Mouse (Mus musculus): ENCODE measurements around the gene BC048562. TPM values are rescaled to one million over a fixed set of nuclear protein-coding genes. Genes with fewer than 3 reads are reported as not detected.

The BC048562 gene
- polyA plus RNA-seq, 1 experiment from 2014 or later: not detected

DNA sequence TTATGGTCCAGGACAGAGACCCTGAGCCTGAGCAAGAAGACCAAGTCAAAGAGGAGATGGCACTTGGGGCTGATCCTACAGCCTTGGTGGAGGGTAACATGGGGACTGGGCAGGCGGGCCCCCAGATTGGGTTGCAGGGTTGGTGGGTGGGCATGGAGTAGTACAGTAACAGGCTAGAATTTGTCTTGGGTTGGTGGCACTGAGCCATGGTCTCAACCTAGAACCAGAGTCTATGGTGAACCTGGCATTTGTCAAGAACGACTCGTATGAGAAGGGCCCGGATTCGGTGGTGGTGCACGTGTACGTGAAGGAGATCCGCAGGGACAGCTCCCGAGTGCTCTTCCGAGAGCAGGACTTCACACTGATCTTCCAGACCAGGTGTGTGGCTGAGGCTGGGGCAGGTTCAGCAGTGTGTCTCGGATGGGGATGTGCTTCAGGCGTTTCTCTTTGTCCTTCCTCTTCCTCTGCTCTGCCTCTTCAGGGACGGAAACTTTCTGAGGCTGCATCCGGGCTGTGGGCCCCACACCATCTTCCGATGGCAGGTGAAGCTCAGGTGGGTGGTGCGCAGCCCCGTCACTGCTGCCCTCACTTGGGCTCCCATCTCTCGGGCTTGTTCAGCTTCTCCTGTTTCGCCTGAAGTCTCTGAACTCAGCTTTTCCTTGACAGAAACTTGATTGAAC lies 58.0 kb downstream of the BC048562 start:
- Histone ChIP-seq H3K27ac (no peak overlapping the region), H3K4me1 (peaks cover 23% of the 10 kb centered on the region), H3K9me3 (no peaks in the 10 kb centered on the region), H3K9ac (0 out of 2 replicates have a peak overlapping the region, but pooled peaks have one; percentile 3), H3K4me3 (no peak overlapping the region), H3K27me3 (replicated peaks) (no peaks in the 10 kb centered on the region), H3K4me2 (replicated peaks) (no peak overlapping the region), H3K36me3 (peaks cover 74% of the 10 kb centered on the region)
- ATAC-seq (ENCODE audit: low FRiP score, low read depth): no peak
- WGBS: 93% methylated on average over 19 of the region's 19 CpGs

- Histone ChIP-seq H3K4me3 (no peak overlapping the region), H3K27me3 (replicated peaks) (no peaks in the 10 kb centered on the region), H3K27ac (no peak overlapping the region), H3K9me3 (no peaks in the 10 kb centered on the region), H3K4me1 (peaks cover 19% of the 10 kb centered on the region), H3K9ac (0 out of 2 replicates have a peak overlapping the region, but pooled peaks have one; percentile 3), H3K36me3 (peaks cover 76% of the 10 kb centered on the region), H3K4me2 (replicated peaks) (no peak overlapping the region)
- no peak for ATAC-seq (ENCODE audit: low FRiP score, low read depth)
- WGBS: 81% methylated on average over 10 of the region's 10 CpGs
Measured at GRCm38 (mm10) chr9:108494905-108495304, 58.6 kb downstream of the BC048562 start.

Other genes starting within 250 kb of the BC048562 start
- 5.3 and 6.5 TPM in 2 replicates for gene Bsn, start 246.1 kb upstream of the BC048562 start, polyA plus RNA-seq (2016; fragmentation: Nextera tagmentation; extraction: Ambion mirVana)
- gene Dag1, start 172.5 kb upstream of the BC048562 start, polyA plus RNA-seq (2016; fragmentation: Nextera tagmentation; extraction: Ambion mirVana): 55.6 and 63.4 TPM in 2 replicates
- 81.2 and 87.0 TPM in 2 replicates for gene Nicn1, start 146.1 kb upstream of the BC048562 start, polyA plus RNA-seq (2016; fragmentation: Nextera tagmentation; extraction: Ambion mirVana)
- gene Amt, start 139.6 kb upstream of the BC048562 start, polyA plus RNA-seq (2016; fragmentation: Nextera tagmentation; extraction: Ambion mirVana): 18.9 and 24.8 TPM in 2 replicates
- 313 and 363 TPM in 2 replicates for gene Rhoa, start 130.4 kb upstream of the BC048562 start, polyA plus RNA-seq (2016; fragmentation: Nextera tagmentation; extraction: Ambion mirVana)
- 44.3 and 47.5 TPM in 2 replicates for gene Tcta, start 130.3 kb upstream of the BC048562 start, polyA plus RNA-seq (2016; fragmentation: Nextera tagmentation; extraction: Ambion mirVana)
- 656 and 664 TPM in 2 replicates for gene Gpx1, start 97.6 kb upstream of the BC048562 start, polyA plus RNA-seq (2016; fragmentation: Nextera tagmentation; extraction: Ambion mirVana)
- gene Usp4, start 88.6 kb upstream of the BC048562 start, polyA plus RNA-seq (2016; fragmentation: Nextera tagmentation; extraction: Ambion mirVana): 124 and 138 TPM in 2 replicates
- gene 1700102P08Rik, start 43.7 kb upstream of the BC048562 start, polyA plus RNA-seq (2016; fragmentation: Nextera tagmentation; extraction: Ambion mirVana): 1.3 and 1.7 TPM in 2 replicates
- gene Ccdc36, start 8.0 kb upstream of the BC048562 start, polyA plus RNA-seq (2016; fragmentation: Nextera tagmentation; extraction: Ambion mirVana): 0.80 and 0.84 TPM in 2 replicates
- 44.8 and 49.4 TPM in 2 replicates for gene Ccdc71, start 24.0 kb downstream of the BC048562 start, polyA plus RNA-seq (2016; fragmentation: Nextera tagmentation; extraction: Ambion mirVana)
- 51.1 and 63.4 TPM in 2 replicates for gene Klhdc8b, start 25.1 kb downstream of the BC048562 start, polyA plus RNA-seq (2016; fragmentation: Nextera tagmentation; extraction: Ambion mirVana)
- 28.6 and 29.4 TPM in 2 replicates for gene Lamb2, start 43.3 kb downstream of the BC048562 start, polyA plus RNA-seq (2016; fragmentation: Nextera tagmentation; extraction: Ambion mirVana)
- gene Usp19, start 54.1 kb downstream of the BC048562 start, polyA plus RNA-seq (2016; fragmentation: Nextera tagmentation; extraction: Ambion mirVana): 104 TPM in 2 replicates
- gene Qars, start 71.2 kb downstream of the BC048562 start, polyA plus RNA-seq (2016; fragmentation: Nextera tagmentation; extraction: Ambion mirVana): 86.9 and 89.9 TPM in 2 replicates
- gene Qrich1, start 80.3 kb downstream of the BC048562 start, polyA plus RNA-seq (2016; fragmentation: Nextera tagmentation; extraction: Ambion mirVana): 162 and 164 TPM in 2 replicates
- gene Impdh2, start 123.8 kb downstream of the BC048562 start, polyA plus RNA-seq (2016; fragmentation: Nextera tagmentation; extraction: Ambion mirVana): 124 and 134 TPM in 2 replicates
- gene Ndufaf3, start 131.0 kb downstream of the BC048562 start, polyA plus RNA-seq (2016; fragmentation: Nextera tagmentation; extraction: Ambion mirVana): 67.3 and 69.0 TPM in 2 replicates
- gene Dalrd3, start 133.4 kb downstream of the BC048562 start, polyA plus RNA-seq (2016; fragmentation: Nextera tagmentation; extraction: Ambion mirVana): 240 and 254 TPM in 2 replicates
- gene Wdr6, start 142.3 kb downstream of the BC048562 start, polyA plus RNA-seq (2016; fragmentation: Nextera tagmentation; extraction: Ambion mirVana): 285 and 286 TPM in 2 replicates
- 20.9 and 21.3 TPM in 2 replicates for gene P4htm, start 161.2 kb downstream of the BC048562 start, polyA plus RNA-seq (2016; fragmentation: Nextera tagmentation; extraction: Ambion mirVana)
- gene Arih2, start 212.9 kb downstream of the BC048562 start, polyA plus RNA-seq (2016; fragmentation: Nextera tagmentation; extraction: Ambion mirVana): 56.2 and 57.2 TPM in 2 replicates
- 40.1 and 41.8 TPM in 2 replicates for gene Slc25a20, start 225.6 kb downstream of the BC048562 start, polyA plus RNA-seq (2016; fragmentation: Nextera tagmentation; extraction: Ambion mirVana)